Mouse (Mus musculus) neural tube, embryonic 10.5 days (tissue): ENCODE data around the gene Timm8a1.

Experiments used
- DNase-seq: peaks from one replicate; pipeline ENCODE4 v3.0.0-alpha.2; 2017; ENCODE audit warnings: low spot score; ENCODE audit errors: extremely low spot score

The Timm8a1 gene

GRCm38 (mm10) chrX:134533346-134533745 is 8.3 kb downstream of the Timm8a1 start:
- no peak for DNase-seq

- DNase-seq = no peak
Measured at GRCm38 (mm10) chrX:134525260-134525659, 16.4 kb downstream of the Timm8a1 start.

GRCm38 (mm10) chrX:134523772-134524171 is 17.9 kb downstream of the Timm8a1 start:
- DNase-seq = no peak

- no peak for DNase-seq
Measured at GRCm38 (mm10) chrX:134509473-134509872, 32.2 kb downstream of the Timm8a1 start.

GRCm38 (mm10) chrX:134507977-134508376 is 33.7 kb downstream of the Timm8a1 start:
- DNase-seq = no peak

DNA sequence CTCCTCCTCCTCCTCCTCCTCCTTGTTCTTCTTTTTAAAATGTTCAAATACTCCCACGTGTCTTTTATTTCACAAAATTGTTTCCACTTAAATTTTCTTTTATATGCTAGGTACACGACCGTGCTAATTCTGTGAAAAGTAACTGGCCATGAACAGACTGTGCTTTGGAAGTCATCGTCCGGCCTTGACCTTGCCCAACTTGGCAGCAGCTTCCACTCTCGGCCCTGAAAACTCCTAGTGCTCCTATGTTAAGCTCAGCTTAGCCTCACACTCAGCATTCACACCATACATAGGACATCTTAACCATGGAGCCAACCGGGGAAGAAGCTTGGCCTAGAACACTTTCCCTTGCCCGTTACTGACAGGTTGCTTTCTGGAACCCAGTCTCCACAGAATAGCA is 41.0 kb downstream of the Timm8a1 start:
- no peak for DNase-seq
